Mouse (Mus musculus) heart, postnatal 0 days (tissue): Measurements from ENCODE around the gene Hyal3. TPM values are rescaled to one million over a fixed set of nuclear protein-coding genes. Genes with fewer than 3 reads are reported as not detected.

Source experiments
- ATAC-seq: fragments of 200-750 bp; cut with Nextera tagmentation; 2 replicates; pipeline ENCODE4 v1.8.0; 2017; ENCODE audit warnings: low read depth, moderate number of reproducible peaks, moderate library complexity; ENCODE audit not compliant: insufficient read depth
- DNase-seq: peaks from one replicate; pipeline ENCODE4 v3.0.0-alpha.2; 2016; ENCODE audit warnings: low spot score
- H3K27ac ChIP-seq: fragments of 300-500 bp; sonication (generic); 2 replicates; pipeline ENCODE4 v1.5.1; 2014; ENCODE audit warnings: low read depth, mild to moderate bottlenecking
- H3K27me3 ChIP-seq: fragments of 300-500 bp; sonication (generic); 2 replicates; pipeline ENCODE4 v1.6.1; 2014; ENCODE audit warnings: low read length, mixed read lengths; ENCODE audit not compliant: control insufficient read depth, insufficient read depth
- H3K36me3 ChIP-seq: fragments of 300-500 bp; sonication (generic); replicated peaks from 2 replicates; pipeline ENCODE4 v1.6.1; 2014; ENCODE audit warnings: low read length, mixed read lengths; ENCODE audit not compliant: control insufficient read depth, insufficient read depth
- H3K4me1 ChIP-seq: fragments of 300-500 bp; sonication (generic); 2 replicates; pipeline ENCODE4 v1.6.1; 2014; ENCODE audit warnings: antibody characterized with exemption; ENCODE audit not compliant: control insufficient read depth, insufficient read depth
- H3K4me2 ChIP-seq: fragments of 300-500 bp; sonication (generic); 2 replicates; pipeline ENCODE4 v1.6.1; 2014; ENCODE audit warnings: low read depth, mild to moderate bottlenecking, low read length, moderate library complexity
- H3K4me3 ChIP-seq: fragments of 300-500 bp; sonication (generic); 2 replicates; pipeline ENCODE4 v1.5.1; 2014; ENCODE audit warnings: low read depth, low read length
- H3K9ac ChIP-seq: fragments of 300-500 bp; sonication (generic); replicated peaks from 2 replicates; pipeline ENCODE4 v1.6.1; 2014; ENCODE audit warnings: low read depth, low read length, mixed read lengths
- H3K9me3 ChIP-seq: fragments of 300-500 bp; sonication (generic); replicated peaks from 2 replicates; pipeline ENCODE4 v1.6.1; 2016; ENCODE audit warnings: low read length; ENCODE audit not compliant: control insufficient read depth
- CTCF ChIP-seq: IDR thresholded peaks from 2 replicates; pipeline ENCODE4 v1.5.1; 2016; ENCODE audit warnings: antibody characterized with exemption, control low read depth, low read depth
- EP300 ChIP-seq: IDR thresholded peaks from 2 replicates; pipeline ENCODE4 v1.6.1; 2016; ENCODE audit warnings: antibody characterized with exemption, low read depth
- WGBS: fragments of 180-500 bp; shearing (Covaris S2); extraction: QIAGEN DNeasy Blood & Tissue Kit; methylation state at CpG from one replicate; pipeline ENCODE4 v1.1.7; 2014; 5-methylcytosine and 5-hydroxymethylcytosine counted together
- polyA plus RNA-seq: library from polyadenylated mRNA; unstranded; fragments of >200 nt; fragmentation: Nextera tagmentation; extraction: Ambion mirVana; gene quantifications from 2 replicates; pipeline ENCODE4 v1.2.1, GENCODE M21; 2015
- total RNA-seq: library from RNA; depleted of rRNA; stranded (reverse); fragments of >200 nt; gene quantifications from 2 replicates; pipeline ENCODE4 v1.2.3, GENCODE M21; 2014; ENCODE audit warnings: low replicate concordance

Hyal3 gene
- total and polyA plus RNA-seq, 2 experiments from 2014 or later, result 0.44 to 0.65 TPM

DNA sequence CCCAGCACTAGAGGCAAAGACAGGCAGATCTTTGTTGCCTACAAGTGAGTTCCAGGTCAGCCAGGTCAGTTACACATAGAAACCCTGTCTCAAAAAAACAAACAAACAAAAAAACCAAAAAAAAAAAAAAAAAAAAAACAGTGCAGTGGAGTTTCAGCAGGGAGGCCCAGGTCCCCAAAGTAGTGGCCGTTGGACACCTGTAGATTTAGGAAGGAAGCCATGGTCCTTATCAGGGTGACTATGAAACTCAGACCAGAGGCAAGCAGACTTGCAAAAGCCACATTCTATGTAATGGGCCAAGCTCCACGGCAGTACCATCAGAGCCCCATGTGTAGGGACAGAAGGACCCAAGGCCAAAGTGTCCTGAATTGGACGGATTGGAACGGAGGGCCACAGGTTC lies 966 bp downstream of the Hyal3 start:
- DNase-seq, result no peak
- H3K4me3 ChIP-seq, result peak overlapping the region; percentile 73
- no peaks in the 10 kb centered on the region for H3K27me3 ChIP-seq
- 76% methylated on average over 4 of the region's 4 CpGs for WGBS
- TF ChIP-seq EP300 (no peak), CTCF (no peak)
- H3K9me3 ChIP-seq, result no peaks in the 10 kb centered on the region
- H3K9ac ChIP-seq, result peak overlapping the region; percentile 88
- H3K36me3 ChIP-seq, result peaks cover 14% of the 10 kb centered on the region
- peak overlapping the region; percentile 96 for H3K4me2 ChIP-seq
- peak overlapping the region; percentile 94; the same call in 1 of the 2 replicates for H3K27ac ChIP-seq
- peaks cover 18% of the 10 kb centered on the region for H3K4me1 ChIP-seq
- ATAC-seq, result no peak

DNA sequence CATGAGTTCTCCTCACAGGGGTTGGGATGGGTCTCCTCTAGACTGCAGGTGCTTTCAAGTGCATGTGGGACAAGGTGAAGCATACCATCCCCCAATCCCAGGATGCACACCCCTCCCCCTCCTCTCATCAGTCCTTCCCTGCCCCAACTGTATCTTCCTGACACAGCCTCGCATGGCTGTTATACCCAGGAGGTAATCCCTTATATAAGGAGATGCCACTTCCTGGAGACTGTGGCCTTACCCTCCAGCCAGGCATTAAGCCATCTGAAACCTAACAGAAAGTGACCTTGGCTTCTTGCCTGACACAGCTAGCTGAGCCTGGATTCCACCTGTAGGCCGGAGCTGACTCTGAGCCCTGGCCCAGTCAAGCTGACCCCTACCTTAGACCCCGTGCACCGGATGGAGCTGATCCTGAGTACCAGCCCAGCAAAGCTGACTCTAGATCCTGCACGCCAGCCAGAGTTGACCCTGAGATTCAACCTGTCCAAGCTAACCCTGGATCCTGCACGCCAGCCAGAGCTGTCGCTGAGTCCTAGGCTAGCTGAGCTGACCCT lies 2.0 kb downstream of the Hyal3 start:
- Histone ChIP-seq H3K27me3 (no peaks in the 10 kb centered on the region), H3K27ac (no peak overlapping the region), H3K36me3 (peaks cover 14% of the 10 kb centered on the region), H3K4me2 (no peak overlapping the region), H3K4me1 (peaks cover 14% of the 10 kb centered on the region; the same call in 1 of the 2 replicates), H3K9me3 (no peaks in the 10 kb centered on the region), H3K4me3 (no peak overlapping the region), H3K9ac (no peak overlapping the region)
- no peak for DNase-seq
- TF ChIP-seq CTCF (no peak), EP300 (no peak)
- WGBS, result 85% methylated on average over 7 of the region's 7 CpGs
- ATAC-seq, result no peak

DNA sequence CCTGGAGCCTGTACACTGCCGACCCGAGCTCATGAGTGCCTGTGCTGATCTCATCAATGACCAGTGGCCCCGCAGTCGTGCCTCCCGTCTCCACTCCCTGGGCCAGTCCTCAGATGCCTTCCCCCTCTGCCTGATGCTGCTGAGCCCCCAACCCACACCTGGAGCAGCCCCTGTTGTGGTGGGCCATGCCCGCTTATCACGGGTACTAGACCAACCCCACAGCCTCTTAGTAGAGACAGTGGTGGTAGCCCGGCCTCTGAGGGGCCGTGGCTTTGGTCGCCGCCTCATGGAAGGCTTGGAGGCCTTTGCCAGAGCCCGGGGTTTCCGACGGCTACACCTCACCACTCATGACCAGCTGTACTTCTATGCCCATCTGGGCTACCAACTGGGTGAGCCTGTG lies 2.6 kb downstream of the Hyal3 start:
- TF ChIP-seq CTCF (no peak), EP300 (no peak)
- H3K36me3 ChIP-seq, result peaks cover 14% of the 10 kb centered on the region
- no peak overlapping the region for H3K4me2 ChIP-seq
- DNase-seq (no peak), ATAC-seq (no peak)
- H3K27ac ChIP-seq, result no peak overlapping the region
- no peak overlapping the region for H3K4me3 ChIP-seq
- no peaks in the 10 kb centered on the region for H3K27me3 ChIP-seq
- H3K9me3 ChIP-seq, result no peaks in the 10 kb centered on the region
- peaks cover 14% of the 10 kb centered on the region for H3K4me1 ChIP-seq
- no peak overlapping the region for H3K9ac ChIP-seq
- 90% methylated on average over 14 of the region's 14 CpGs for WGBS

DNA sequence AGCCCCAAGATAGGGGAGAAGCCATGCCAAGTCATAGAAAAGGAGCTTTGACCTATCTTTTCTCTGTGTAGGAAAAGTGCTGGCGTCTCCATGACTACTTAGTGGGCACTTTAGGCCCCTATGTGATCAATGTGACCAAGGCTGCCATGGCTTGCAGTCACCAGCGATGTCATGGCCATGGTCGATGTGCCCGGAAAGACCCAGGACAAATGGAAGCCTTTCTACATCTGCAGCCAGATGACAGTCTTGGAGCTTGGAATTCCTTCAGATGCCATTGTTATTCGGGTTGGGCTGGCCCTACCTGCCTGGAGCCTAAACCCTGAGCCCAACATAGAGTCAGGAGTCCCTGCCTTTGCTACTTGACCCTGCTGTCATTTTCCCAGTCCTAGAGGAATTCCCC lies 5.9 kb downstream of the Hyal3 start:
- TF ChIP-seq CTCF, result no peak
- H3K9me3 ChIP-seq, result no peaks in the 10 kb centered on the region
- DNase-seq, result no peak
- peaks cover 30% of the 10 kb centered on the region for H3K36me3 ChIP-seq
- no peak for ATAC-seq
- no peak overlapping the region for H3K4me2 ChIP-seq
- H3K4me3 ChIP-seq, result no peak overlapping the region
- H3K27ac ChIP-seq, result no peak overlapping the region
- H3K27me3 ChIP-seq, result no peaks in the 10 kb centered on the region
- H3K4me1 ChIP-seq, result peaks cover 23% of the 10 kb centered on the region
- 79% methylated on average over 5 of the region's 5 CpGs for WGBS
- no peak overlapping the region for H3K9ac ChIP-seq

DNA sequence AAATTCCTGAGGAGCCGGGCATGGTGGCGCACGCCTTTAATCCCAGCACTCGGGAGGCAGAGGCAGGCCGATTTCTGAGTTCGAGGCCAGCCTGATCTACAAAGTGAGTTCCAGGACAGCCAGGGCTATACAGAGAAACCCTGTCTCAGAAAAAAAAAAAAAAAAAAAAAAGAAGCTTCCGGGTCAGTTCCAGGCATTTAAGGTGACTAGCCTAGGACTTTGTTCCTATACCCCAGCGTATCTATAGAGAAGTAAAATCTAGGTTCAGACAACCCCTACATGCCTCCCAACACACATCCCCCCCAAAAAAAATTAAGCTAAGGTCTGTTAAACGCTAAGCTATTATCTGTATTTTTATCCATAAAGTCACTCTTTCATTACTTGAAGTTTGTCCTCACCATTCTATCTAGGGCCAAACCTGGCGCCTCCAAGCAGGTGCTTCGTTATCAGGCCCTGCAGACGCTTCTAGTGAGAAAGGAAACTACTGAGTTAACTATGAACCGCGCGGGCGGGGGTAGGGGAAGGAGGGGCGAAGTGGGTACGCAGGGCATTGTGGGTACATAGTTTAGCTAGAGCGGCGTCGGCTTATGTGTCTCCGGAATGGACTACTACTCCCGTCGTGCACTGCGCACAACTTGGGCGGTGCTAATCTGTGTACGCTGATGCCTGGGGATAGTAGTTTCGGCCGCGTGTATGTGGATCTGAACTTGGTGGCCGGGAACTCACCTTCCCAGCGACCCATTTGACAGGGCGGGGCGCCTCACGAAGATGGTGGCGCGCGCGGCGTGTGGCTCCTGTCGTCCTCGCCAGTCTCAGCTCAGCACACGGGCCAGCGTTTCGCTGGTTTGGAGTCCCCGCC lies 6.6 kb downstream of the Hyal3 start, which contains the start of gene Ifrd2:
Ifrd2 (plus strand) TSS at position 669 of the 859 bp plus-strand sequence.
- DNase-seq (peak; percentile 99), ATAC-seq (peak; percentile 96)
- H3K27ac ChIP-seq, result peak within 1 kb of the TSS; percentile 63
- no peaks in the 10 kb centered on the region for H3K9me3 ChIP-seq
- H3K27me3 ChIP-seq, result no peaks in the 10 kb centered on the region
- peak within 1 kb of the TSS; percentile 70 for H3K4me2 ChIP-seq
- WGBS, result 9% methylated on average over 46 of the region's 46 CpGs
- H3K9ac ChIP-seq, result peak within 1 kb of the TSS; percentile 61
- peaks cover 37% of the 10 kb centered on the region for H3K36me3 ChIP-seq
- H3K4me3 ChIP-seq, result peak within 1 kb of the TSS; percentile 68
- peaks cover 19% of the 10 kb centered on the region for H3K4me1 ChIP-seq
- TF ChIP-seq CTCF, result no peak
- peak; percentile 43; the same call in 1 of the 2 replicates for TF ChIP-seq EP300
